Mouse (Mus musculus): ENCODE measurements around the gene March1.
"Not testable (repeated sequence)": the region's sequence is repeated elsewhere in the genome, so short reads cannot be mapped to it uniquely, and the experiment has no call there.

The March1 gene

DNA sequence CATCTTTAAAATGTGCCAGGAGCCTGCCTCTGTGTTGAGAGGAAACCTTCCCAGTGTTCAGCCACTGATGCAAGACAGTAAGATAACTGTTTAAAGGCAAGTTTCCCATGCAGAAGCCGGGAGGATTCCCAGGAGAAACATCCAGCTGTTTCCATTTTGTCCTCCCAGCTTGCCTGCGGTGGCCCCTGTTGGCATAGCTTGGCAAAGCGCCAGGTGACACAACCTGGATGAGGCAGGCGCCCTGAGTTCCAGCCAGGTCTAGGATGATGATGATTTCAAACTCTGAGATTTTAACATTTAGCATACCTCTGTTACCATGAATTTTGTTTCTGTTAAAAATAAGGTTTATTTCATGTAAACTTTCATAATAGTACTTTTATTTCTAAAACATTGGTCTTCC, 651.8 kb downstream of the March1 start:
- DNase-seq (ENCODE audit: extremely low spot score, low read depth, low spot score): no peak

GRCm38 (mm10) chr8:66270116-66270515, 652.4 kb downstream of the March1 start:
- no peak for DNase-seq (ENCODE audit: extremely low spot score, low read depth, low spot score)

DNA sequence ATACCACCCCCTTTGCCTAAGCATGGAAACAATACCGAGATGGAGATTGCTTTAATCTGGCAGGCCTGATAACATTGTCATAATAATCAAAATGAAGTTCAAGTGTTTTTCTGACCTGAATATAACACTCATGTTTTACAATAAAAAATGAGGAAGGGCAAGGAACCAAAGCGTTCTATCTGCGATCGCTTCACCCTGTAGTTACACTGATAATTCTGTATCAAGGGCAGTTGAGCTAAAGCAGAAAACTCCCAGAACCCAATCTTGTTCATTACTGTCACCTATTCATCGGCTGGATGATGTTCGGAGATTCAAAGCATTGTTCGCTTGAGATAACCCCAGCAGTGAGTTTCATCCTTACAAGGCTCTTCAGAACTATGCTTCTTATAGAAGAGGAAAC, 700.1 kb downstream of the March1 start:
- DNase-seq (ENCODE audit: extremely low spot score, low read depth, low spot score): no peak

DNA sequence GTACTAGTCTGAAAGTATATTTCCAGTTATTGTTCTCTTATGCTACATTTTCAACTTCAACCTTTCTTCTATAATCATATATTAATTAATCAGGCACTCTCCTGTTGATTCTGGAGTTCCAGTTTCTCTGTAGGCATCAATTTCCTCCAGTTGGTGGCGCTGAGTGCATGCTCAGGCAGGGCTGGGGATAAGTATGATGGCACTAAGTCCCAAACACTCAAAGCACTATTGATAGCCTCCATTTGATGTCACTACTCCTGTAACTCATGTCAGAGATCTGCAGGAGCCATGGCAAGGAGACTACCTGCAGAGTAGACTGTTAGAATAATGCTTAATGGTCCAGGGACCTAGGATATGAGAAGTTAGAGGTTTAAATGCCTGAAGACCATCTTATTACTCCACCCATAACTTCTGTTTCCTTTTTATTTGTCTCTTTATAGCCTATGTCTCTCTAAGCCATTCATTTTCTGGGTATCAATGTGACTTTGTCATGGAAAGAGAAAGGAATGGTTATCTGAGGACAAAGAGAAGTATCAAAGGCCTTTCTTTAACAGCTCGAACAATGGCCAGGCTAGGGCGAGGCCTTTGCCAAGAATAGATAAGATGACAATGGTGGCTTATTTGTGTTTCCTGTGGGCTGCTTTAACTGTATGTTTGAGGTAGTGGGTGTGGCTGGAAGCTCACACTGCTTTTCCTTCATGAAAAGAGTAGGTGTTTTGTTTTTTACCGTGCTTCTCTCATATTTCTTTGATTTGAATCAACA, 705.5 kb downstream of the March1 start:
- DNase-seq (ENCODE audit: extremely low spot score, low read depth, low spot score): no peak

DNA sequence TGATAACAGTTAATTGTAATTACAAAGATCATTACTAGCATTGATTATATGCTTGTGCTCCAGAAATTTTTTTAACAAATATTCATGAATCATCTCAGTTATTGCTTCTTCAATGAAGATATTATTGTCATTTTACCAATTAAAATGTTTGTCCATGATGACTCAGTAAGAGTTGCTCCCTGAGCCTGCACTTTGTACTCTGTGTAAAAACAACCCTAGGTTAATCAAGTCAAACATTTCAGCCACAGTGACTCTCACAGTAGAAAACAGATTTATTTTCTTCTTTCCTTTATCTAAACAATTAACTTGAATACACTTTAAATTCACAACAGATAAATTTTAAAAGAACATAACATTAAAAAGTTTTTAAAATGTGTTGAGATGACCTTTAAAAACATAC, 708.7 kb downstream of the March1 start:
- DNase-seq (ENCODE audit: extremely low spot score, low read depth, low spot score): no peak

GRCm38 (mm10) chr8:66332206-66332605, 714.5 kb downstream of the March1 start:
- no peak for DNase-seq (ENCODE audit: extremely low spot score, low read depth, low spot score)

GRCm38 (mm10) chr8:66334265-66334664, 716.6 kb downstream of the March1 start:
- DNase-seq (ENCODE audit: extremely low spot score, low read depth, low spot score): no peak

DNA sequence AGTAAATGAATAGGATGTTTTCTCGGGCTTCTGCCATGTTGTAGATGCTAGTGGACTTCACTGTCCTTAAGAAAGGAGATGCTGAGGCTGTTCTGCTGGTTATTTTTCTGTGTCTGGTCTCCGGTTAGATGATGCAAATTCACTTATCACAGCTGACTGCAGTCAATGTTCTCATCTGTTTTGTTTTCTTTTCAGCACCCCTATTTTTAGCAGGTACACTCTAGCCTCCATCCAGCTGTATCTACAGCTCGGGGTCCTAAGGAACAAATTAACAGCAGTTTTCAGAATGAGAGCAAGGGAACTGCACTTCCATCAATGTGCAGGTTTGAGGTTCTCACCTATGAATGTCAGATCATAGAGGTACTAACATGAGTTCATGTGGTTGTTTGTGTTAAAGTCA, 721.9 kb downstream of the March1 start:
- DNase-seq (ENCODE audit: extremely low spot score, low read depth, low spot score): no peak

GRCm38 (mm10) chr8:66342928-66343327, 725.2 kb downstream of the March1 start:
- no peak for DNase-seq (ENCODE audit: extremely low spot score, low read depth, low spot score)

DNA sequence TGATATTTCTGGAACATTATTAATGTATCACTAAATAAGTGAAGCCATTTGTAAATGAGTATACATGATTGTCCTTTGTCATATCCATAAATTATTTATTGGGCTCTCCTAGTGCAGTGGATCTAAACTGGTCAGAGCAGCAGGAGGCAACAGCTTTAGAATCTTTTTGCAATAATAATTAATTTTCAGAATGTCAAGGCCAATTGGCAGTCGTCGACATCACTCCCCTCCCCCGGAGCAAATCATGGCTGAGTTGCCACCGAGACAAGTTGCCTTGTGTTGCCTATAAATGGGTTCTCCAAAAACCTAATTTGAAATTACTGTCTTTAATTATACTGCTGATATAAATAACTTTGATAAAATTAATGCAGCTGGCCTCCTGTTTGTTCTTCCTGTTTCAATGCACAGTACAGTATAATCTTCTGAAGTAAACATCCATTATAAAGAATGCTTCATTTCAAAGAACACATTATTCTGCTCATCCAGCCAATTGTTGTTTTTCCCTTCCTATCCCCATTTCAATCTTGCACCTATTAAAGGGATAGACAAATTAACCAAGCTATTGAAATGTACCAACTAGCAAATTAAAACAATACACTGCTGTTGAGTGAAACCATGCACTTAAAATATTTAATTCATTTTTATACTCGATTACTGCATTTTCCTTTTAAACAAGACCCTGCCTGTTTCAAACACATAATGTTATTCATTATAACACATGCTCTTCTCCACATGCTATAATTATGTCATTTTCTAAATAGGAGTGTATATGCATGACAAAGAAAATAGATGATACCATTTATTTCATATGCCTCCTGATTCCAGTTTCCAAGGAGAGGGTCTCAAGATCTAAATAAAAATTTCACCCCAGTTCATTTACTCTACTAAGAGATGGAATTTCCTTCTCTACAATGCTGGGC, 745.4 kb downstream of the March1 start:
- no peak for DNase-seq (ENCODE audit: extremely low spot score, low read depth, low spot score)

DNA sequence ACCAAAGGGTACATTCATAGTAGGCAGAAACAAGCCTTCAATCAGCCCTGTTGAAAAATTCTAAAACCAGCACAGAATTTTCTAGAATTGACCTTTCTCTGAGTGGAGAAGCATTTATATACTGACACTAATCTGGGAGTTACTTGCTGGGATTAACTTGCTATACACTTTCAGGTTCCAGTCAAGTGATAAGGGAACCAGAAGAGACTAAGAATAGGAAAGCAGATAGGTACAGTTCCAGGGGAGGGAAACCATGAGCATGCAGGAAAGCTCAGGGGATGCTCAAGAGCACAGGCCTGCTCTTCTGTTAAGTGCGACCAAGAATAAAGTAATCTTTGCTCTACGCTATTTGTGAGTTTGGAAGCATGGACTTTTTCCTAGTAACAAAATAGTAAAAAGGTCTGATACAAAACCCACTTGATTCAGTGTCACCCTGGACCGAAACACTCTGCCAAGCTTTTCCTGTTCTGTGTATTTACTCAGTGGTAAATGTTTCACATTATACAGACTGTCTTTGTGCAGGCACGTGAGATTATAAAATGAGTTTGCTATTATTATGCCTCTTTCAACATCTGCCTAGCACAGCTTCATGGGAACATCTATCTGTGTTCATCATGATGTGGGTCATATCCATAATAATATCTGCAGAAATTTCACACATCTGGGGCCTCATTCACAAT, 766.1 kb downstream of the March1 start:
- no peak for DNase-seq (ENCODE audit: extremely low spot score, low read depth, low spot score)

DNA sequence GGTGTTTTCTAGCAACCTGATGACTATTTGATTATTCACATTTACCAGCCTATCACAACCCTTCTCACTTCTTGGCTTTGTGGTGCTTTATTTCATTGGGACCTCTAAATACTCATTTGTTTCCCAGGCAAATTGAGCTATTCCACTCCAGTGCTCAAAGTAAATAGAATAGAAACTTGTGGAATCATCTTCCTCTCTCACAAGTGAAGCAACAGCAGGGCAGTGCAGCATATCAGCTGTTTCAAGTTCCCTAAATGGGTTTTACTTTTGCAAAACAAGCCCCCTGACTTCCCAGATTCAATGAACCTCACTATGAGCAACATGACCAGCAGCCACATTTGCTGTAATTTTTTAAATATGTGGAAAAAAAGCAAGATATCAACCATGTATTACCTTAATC, 768.3 kb downstream of the March1 start:
- no peak for DNase-seq (ENCODE audit: extremely low spot score, low read depth, low spot score)

GRCm38 (mm10) chr8:66388693-66389092, 771.0 kb downstream of the March1 start:
- DNase-seq (ENCODE audit: extremely low spot score, low read depth, low spot score): no peak

DNA sequence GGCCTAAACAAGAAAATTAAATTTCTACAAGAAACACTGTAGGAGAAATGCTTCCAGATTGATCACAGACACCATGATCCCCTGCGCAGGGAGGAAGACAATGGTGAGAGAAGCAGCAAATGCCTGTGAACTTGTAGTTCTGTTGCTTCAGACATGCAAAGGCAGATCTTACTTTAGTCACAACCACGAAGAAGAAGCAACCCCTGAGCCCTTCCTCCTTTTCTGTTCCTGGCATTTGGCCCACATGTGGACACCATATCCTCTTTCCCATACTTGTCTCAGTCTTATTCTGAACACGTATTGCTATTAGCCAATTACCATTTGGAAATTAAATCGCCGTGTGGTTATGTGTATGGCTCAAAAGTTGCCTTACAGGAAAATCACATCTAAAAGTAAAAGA, 773.9 kb downstream of the March1 start:
- no peak for DNase-seq (ENCODE audit: extremely low spot score, low read depth, low spot score)

DNA sequence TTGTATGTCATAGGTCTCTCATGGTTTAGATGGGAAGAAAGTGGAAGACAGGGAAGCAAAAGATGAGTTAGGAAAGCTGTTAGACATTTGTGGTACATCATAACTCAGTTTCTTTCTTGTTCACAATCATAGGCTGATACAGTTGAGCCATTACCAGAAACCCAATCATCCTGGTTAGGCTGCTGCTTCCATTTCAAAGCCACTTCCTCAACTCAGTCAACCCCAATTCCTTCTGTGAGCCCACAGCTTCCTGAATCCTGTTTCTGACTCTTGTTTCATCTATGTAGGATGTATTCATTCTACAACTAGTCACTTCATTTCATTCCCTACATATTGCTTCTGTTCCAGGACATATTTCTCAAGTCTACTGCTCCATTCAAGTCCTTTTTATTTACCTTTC, 775.2 kb downstream of the March1 start:
- no peak for DNase-seq (ENCODE audit: extremely low spot score, low read depth, low spot score)

GRCm38 (mm10) chr8:66394148-66394547, 776.4 kb downstream of the March1 start:
- DNase-seq (ENCODE audit: extremely low spot score, low read depth, low spot score): no peak

DNA sequence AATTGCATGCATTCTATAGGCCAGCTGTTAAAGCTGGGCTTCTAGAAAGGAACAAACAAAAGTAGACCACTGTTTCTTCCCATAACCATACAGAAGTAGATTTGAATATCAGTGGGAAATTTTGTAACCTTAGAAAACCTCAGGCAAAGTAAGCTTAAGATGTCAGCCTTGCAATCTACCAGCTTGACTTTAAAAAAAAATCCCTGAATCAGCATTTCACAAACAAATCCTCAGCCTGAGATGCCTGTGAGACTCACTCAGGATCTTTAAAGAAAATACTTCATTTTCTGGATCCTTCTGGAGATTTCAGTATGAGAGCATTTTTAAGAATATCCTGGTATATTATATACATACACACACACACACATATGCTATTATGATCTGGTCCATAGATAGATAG, 780.1 kb downstream of the March1 start:
- DNase-seq (ENCODE audit: extremely low spot score, low read depth, low spot score): no peak

GRCm38 (mm10) chr8:66400050-66400449, 782.4 kb downstream of the March1 start:
- DNase-seq (ENCODE audit: extremely low spot score, low read depth, low spot score): no peak

GRCm38 (mm10) chr8:66404711-66405414, 787.2 kb downstream of the March1 start:
- no peak for DNase-seq (ENCODE audit: extremely low spot score, low read depth, low spot score)

DNA sequence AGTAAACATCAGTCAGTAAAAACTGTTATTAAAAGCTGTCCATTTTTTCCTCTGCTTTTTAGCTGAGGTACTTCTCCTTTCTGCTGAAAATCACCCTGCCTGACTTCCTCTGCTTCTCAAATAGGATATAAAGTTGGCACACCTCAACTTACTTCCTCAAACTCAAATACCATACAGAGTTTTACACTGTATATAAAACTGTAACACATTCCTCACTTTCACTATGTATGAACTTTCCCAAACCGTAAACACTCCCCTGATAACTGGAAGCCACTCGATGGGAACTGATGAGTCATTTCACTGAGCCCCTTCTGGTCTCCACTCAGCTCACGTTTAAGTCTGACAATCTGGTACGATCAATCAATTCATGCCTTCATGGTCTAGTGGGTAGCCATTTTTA, 788.1 kb downstream of the March1 start:
- not testable (repeated sequence) for DNase-seq (ENCODE audit: extremely low spot score, low read depth, low spot score)

Measured in hindlimb bud, embryonic 11.5 days (tissue).